Mouse (Mus musculus): Measurements from ENCODE around the gene Sgtb. TPM values are rescaled to one million over a fixed set of nuclear protein-coding genes. Genes with fewer than 3 reads are reported as not detected.

Sgtb gene
- total RNA-seq, 2 experiments from 2014 or later: 127 to 139 TPM

GRCm38 (mm10) chr13:104172498-104172897, 63.0 kb downstream of the Sgtb start:
- intact Hi-C loops (cut with DNase I): no loop called here
- no peak for DNase-seq (ENCODE audit: low spot score in 2 of 2)

- DNase-seq (ENCODE audit: low spot score in 2 of 2): no peak
- intact Hi-C loops (cut with DNase I): loop anchor here (5.0 kb wide), 2 partner anchors 50 to 255 kb away; partner anchors contain the start of genes Cenpk, Erbin and Ppwd1
These were observed 67.3 kb downstream of the Sgtb start for GRCm38 (mm10) chr13:104176874-104177273.

DNA sequence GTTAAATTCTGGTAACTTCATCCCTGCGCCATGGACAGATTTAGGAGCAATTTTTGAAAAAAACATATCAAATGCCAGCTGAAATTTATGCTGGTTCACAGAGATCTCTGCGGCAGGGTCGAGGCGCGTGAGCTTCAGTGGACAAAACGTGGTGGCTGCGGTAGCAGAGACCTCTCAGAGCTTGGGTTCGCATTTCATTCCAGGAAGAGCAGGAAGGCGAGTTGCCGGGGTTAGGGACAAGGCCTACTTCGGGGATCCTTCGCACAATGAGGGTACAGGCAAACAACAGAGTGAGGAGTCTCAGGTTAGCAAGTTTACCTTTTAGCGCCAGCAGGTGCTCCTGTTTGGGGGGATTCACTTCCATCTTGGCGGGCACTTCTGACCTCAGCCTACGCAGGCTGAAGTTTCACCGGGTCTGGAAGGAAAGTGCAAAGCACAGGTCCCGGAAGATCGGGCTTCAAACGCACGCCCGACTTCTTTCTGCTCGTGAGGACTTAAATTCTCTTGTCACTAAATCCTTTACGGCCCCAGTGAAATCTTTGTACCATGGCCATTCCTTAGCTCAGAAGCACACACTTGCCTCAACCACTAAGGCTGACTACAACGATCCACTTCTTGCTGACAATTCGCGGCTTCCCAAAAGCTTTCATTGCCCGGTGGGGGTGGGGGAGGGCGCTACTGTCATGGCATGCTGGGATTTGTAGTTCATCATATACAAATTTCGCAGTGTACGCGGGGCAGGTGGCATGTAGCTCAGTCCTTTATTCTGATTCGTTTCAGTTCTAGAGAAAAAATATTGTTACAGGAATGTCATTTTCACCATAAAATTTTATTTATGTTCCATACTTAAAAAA, 68.5 kb downstream of the Sgtb start, which contains the start of gene Trappc13:
Gene Trappc13 (minus strand): TSS at position 674 of the 854 bp plus-strand sequence.
- DNase-seq (ENCODE audit: low spot score in 2 of 2): peak; percentile 89 to 94
- intact Hi-C loops (cut with DNase I): loop anchor here (5.0 kb wide), 2 partner anchors 49 to 256 kb away; partner anchors contain the start of genes Cenpk, Erbin and Ppwd1

DNA sequence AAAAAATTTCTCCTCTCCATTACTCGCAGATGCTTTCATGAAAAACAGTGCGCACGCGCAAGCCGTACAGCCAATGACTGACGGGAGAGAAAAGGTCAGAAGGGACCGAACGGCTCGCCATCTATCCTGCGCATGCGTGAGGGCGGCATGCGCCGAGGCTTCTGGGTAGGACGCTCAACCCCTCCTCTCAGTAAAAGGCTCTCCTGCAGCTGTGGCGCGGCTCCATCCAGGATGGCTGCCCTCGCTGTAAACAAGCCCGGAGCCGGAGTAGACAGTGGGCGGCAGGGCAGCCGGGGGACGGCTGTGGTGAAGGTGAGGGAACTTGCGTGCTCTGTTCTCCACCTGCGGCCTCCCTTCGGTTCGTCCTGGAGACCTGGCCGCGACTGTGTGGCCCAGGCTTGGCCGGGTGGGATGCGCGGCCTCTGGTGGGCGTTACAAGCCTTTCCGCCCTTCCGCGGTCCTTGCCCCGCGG, 69.1 kb downstream of the Sgtb start, which contains the start of gene Trim23:
Gene Trim23 (plus strand): TSS at position 148 of the 472 bp plus-strand sequence.
- DNase-seq (ENCODE audit: low spot score in 2 of 2): peak; percentile 97 to 99
- intact Hi-C loops (cut with DNase I): loop anchor here (5.0 kb wide), 2 partner anchors 49 to 256 kb away; partner anchors contain the start of genes Cenpk, Erbin and Ppwd1

DNA sequence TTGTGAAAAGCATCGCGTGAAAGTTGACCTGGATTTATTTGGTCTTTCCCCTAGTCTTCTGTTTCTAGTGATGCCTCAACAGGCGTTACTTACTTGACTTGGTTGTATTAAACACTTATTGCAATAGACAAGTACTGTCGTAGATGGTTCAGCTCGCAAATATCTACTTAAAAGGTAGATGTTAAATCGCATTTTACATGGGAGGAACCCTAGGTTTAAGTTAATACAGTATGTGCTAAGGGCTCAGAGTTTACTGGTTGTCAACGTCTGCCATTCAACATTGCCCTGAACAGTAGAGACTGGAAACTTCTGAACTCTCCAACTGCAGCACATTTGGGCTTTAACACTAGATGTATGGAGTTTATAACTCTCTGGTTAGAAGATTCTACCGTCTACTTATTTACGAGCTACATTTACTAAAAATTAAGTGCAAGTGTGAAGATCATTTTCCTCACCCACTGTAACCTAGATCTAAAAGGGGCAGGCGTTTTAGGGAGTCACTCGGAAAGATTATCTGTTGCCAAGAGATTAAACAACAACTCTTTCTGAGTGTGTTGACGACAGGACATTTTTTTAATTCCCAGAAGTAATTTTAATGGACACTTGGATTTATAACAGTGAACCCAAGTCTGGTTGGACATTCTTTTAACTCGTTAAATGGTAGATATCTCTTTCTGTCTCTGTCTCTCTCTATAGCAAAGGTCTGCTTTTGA, 69.8 kb downstream of the Sgtb start:
- no peak for DNase-seq (ENCODE audit: low spot score in 2 of 2)
- intact Hi-C loops (cut with DNase I): loop anchor here (5.0 kb wide), 2 partner anchors 48 to 257 kb away; partner anchors contain the start of genes Cenpk, Erbin and Ppwd1

DNA sequence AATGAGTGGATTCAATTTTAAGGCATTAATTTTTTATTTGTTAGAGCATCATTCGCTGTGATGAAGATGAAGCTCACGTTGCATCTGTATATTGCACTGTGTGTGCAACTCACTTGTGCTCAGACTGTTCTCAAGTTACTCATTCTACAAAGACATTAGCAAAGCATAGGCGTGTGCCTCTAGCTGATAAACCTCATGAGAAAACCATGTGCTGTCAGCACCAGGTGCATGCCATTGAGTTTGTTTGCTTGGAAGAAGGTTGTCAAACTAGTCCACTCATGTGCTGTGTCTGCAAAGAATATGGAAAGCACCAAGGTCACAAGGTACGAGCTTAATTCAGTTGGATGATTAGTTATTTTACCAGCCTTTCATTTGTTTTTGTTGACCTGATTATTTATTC, 77.8 kb downstream of the Sgtb start:
- intact Hi-C loops (cut with DNase I): loop anchor here (5.0 kb wide), 1 partner anchor 35 kb away; no protein-coding TSS in a partner anchor
- DNase-seq (ENCODE audit: low spot score in 2 of 2): no peak

Other genes with a start within 250 kb of the Sgtb start
- 10 to 100 TPM; 32.5 to 39.5 TPM for gene Erbin, start 189.2 kb upstream of the Sgtb start, total RNA-seq (2021)
- gene Nln, start 127 bp upstream of the Sgtb start, total RNA-seq (2021): 10 to 100 TPM; 23.9 to 31.0 TPM
- gene Trappc13, start 68.7 kb downstream of the Sgtb start, total RNA-seq (2021): 10 to 100 TPM; 52.5 to 53.6 TPM
- gene Trim23, start 69.1 kb downstream of the Sgtb start, total RNA-seq (2021): 10 to 100 TPM; 54.5 to 55.4 TPM
- under 1 TPM; 0.69 to 0.94 TPM for gene Cenpk, start 118.9 kb downstream of the Sgtb start, total RNA-seq (2021)
- 10 to 100 TPM; 12.6 to 14.4 TPM for gene Ppwd1, start 119.1 kb downstream of the Sgtb start, total RNA-seq (2021)
- gene Adamts6, start 178.1 kb downstream of the Sgtb start, total RNA-seq (2021): 1 to 10 TPM; 3.1 to 4.4 TPM